Mouse (Mus musculus): ENCODE measurements around the gene Hist1h2ao. TPM values are rescaled to one million over a fixed set of nuclear protein-coding genes. Genes with fewer than 3 reads are reported as not detected.
"Not testable (repeated sequence)": the region's sequence is repeated elsewhere in the genome, so short reads cannot be mapped to it uniquely, and the experiment has no call there.

The Hist1h2ao gene
- polyA plus RNA-seq, 1 experiment = 5.1 TPM

- H3K27ac ChIP-seq (ENCODE audit: control insufficient read depth, insufficient read depth, low read depth, low read length, poor library complexity) = no peak overlapping the region
- H3K4me3 ChIP-seq (replicated peaks; ENCODE audit: control insufficient read depth, low read depth, low read length) = no peak overlapping the region
- TF ChIP-seq CTCF (IDR thresholded peaks at IDR 0.05; ENCODE audit: control insufficient read depth, insufficient read depth, low read length) = no peak
- TF ChIP-seq POLR2A (IDR thresholded peaks at IDR 0.05; ENCODE audit: borderline replicate concordance, control insufficient read depth, low read depth, low read length) = no peak
- WGBS = 90% methylated on average over 7 of the region's 7 CpGs
- no peaks in the 10 kb centered on the region for H3K4me1 ChIP-seq (ENCODE audit: control insufficient read depth, insufficient read depth, low read length)
These were observed 14.7 kb upstream of the Hist1h2ao start for GRCm38 (mm10) chr13:21795584-21795983.

- H3K4me3 ChIP-seq (replicated peaks; ENCODE audit: control insufficient read depth, low read depth, low read length); H3K4me1 ChIP-seq (ENCODE audit: control insufficient read depth, insufficient read depth, low read length); H3K27ac ChIP-seq (ENCODE audit: control insufficient read depth, insufficient read depth, low read depth, low read length, poor library complexity): not testable (repeated sequence)
These were observed 13.1 kb upstream of the Hist1h2ao start for GRCm38 (mm10) chr13:21797163-21797562.

GRCm38 (mm10) chr13:21803058-21803457 is 7.2 kb upstream of the Hist1h2ao start:
- WGBS = no CpG with 5 or more reads among the region's 4 CpGs
- not testable (repeated sequence) for H3K27ac ChIP-seq (ENCODE audit: control insufficient read depth, insufficient read depth, low read depth, low read length, poor library complexity); H3K4me3 ChIP-seq (replicated peaks; ENCODE audit: control insufficient read depth, low read depth, low read length); H3K4me1 ChIP-seq (ENCODE audit: control insufficient read depth, insufficient read depth, low read length)

- not testable (repeated sequence) for H3K4me1 ChIP-seq (ENCODE audit: control insufficient read depth, insufficient read depth, low read length); H3K27ac ChIP-seq (ENCODE audit: control insufficient read depth, insufficient read depth, low read depth, low read length, poor library complexity); H3K4me3 ChIP-seq (replicated peaks; ENCODE audit: control insufficient read depth, low read depth, low read length)
- WGBS = no CpG with 5 or more reads among the region's 8 CpGs
These were observed 809 bp downstream of the Hist1h2ao start for GRCm38 (mm10) chr13:21811074-21811473.

GRCm38 (mm10) chr13:21811539-21811938 is 1.3 kb downstream of the Hist1h2ao start, which contains the start of gene Hist1h4m:
Hist1h4m (plus strand) TSS chr13:21811746.
- no CpG with 5 or more reads among the region's 24 CpGs for WGBS
- Histone ChIP-seq H3K4me3 (replicated peaks; ENCODE audit: control insufficient read depth, low read depth, low read length) (peak within 1 kb of the TSS; percentile 31), H3K27ac (ENCODE audit: control insufficient read depth, insufficient read depth, low read depth, low read length, poor library complexity) (peak within 1 kb of the TSS; percentile 83)
- H3K4me1 ChIP-seq (ENCODE audit: control insufficient read depth, insufficient read depth, low read length) = not testable (repeated sequence)

GRCm38 (mm10) chr13:21812092-21812491 is 1.8 kb downstream of the Hist1h2ao start:
- WGBS = under 1% methylated on average over 14 of the region's 14 CpGs
- H3K4me3 ChIP-seq (replicated peaks; ENCODE audit: control insufficient read depth, low read depth, low read length) = peak overlapping the region; percentile 31
- peak overlapping the region; percentile 83 for H3K27ac ChIP-seq (ENCODE audit: control insufficient read depth, insufficient read depth, low read depth, low read length, poor library complexity)
- H3K4me1 ChIP-seq (ENCODE audit: control insufficient read depth, insufficient read depth, low read length) = not testable (repeated sequence)

GRCm38 (mm10) chr13:21820082-21820890 is 10.0 kb downstream of the Hist1h2ao start:
- not testable (repeated sequence) for H3K4me3 ChIP-seq (replicated peaks; ENCODE audit: control insufficient read depth, low read depth, low read length); H3K4me1 ChIP-seq (ENCODE audit: control insufficient read depth, insufficient read depth, low read length); H3K27ac ChIP-seq (ENCODE audit: control insufficient read depth, insufficient read depth, low read depth, low read length, poor library complexity)
- WGBS = 79% methylated on average over 7 of the region's 16 CpGs

- TF ChIP-seq CTCF (IDR thresholded peaks at IDR 0.05; ENCODE audit: control insufficient read depth, insufficient read depth, low read length) = no peak
- no peak for TF ChIP-seq POLR2A (IDR thresholded peaks at IDR 0.05; ENCODE audit: borderline replicate concordance, control insufficient read depth, low read depth, low read length)
- WGBS = 84% methylated on average over 3 of the region's 3 CpGs
- H3K27ac ChIP-seq (ENCODE audit: control insufficient read depth, insufficient read depth, low read depth, low read length, poor library complexity) = no peak overlapping the region
- H3K4me1 ChIP-seq (ENCODE audit: control insufficient read depth, insufficient read depth, low read length) = peaks cover 1% of the 10 kb centered on the region; the same call in 1 of the 2 replicates
- H3K4me3 ChIP-seq (replicated peaks; ENCODE audit: control insufficient read depth, low read depth, low read length) = no peak overlapping the region
These were observed 18.2 kb downstream of the Hist1h2ao start for GRCm38 (mm10) chr13:21828511-21828910.

- TF ChIP-seq POLR2A (IDR thresholded peaks at IDR 0.05; ENCODE audit: borderline replicate concordance, control insufficient read depth, low read depth, low read length) = no peak
- no peak for TF ChIP-seq CTCF (IDR thresholded peaks at IDR 0.05; ENCODE audit: control insufficient read depth, insufficient read depth, low read length)
- peak overlapping the region; percentile 16 for H3K4me3 ChIP-seq (replicated peaks; ENCODE audit: control insufficient read depth, low read depth, low read length)
- H3K27ac ChIP-seq (ENCODE audit: control insufficient read depth, insufficient read depth, low read depth, low read length, poor library complexity) = 0 out of 2 replicates have a peak overlapping the region, but pooled peaks have one; percentile 24
- H3K4me1 ChIP-seq (ENCODE audit: control insufficient read depth, insufficient read depth, low read length) = peaks cover 1% of the 10 kb centered on the region; the same call in 1 of the 2 replicates
- WGBS = 92% methylated on average over 10 of the region's 10 CpGs
These were observed 20.1 kb downstream of the Hist1h2ao start for GRCm38 (mm10) chr13:21830344-21830743.

All from bone marrow, adult 2 months (tissue).